Mouse (Mus musculus) T-cell, adult 2 months (primary cell): ENCODE measurements around the gene Abcg1.

ENCODE experiments used
- DNase-seq: peaks from one replicate; pipeline ENCODE4 v3.0.0; 2022; ENCODE audit warnings: low spot score

Gene Abcg1

GRCm38 (mm10) chr17:31057151-31057890, at the start of gene Abcg1:
Gene Abcg1 (plus strand): TSS chr17:31057675.
- peak; percentile 82 for DNase-seq

GRCm38 (mm10) chr17:31008416-31008815, 49.1 kb upstream of the Abcg1 start:
- DNase-seq: no peak

- DNase-seq: peak; percentile 71
Measured at GRCm38 (mm10) chr17:31011551-31012394, 45.7 kb upstream of the Abcg1 start.

DNA sequence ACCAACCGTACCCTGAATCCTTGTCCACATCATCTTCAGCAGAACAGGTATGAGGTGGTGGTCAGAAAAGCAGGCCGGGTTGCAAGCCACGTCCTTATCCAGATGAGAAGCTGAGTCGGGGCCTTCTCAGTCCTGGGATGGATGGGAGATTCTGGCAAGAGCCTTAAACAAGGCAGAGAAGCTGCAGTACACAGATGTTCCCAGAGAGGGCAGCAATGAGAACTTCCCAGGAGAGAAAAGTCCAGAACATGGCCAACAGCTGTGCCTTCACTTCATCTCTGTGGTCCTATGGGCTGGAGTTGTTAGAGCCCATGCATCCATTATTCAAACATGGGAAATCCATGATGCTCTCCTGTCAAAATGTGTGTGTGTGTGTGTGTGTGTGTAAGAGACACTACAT, 39.2 kb upstream of the Abcg1 start:
- DNase-seq: peak; percentile 51

DNA sequence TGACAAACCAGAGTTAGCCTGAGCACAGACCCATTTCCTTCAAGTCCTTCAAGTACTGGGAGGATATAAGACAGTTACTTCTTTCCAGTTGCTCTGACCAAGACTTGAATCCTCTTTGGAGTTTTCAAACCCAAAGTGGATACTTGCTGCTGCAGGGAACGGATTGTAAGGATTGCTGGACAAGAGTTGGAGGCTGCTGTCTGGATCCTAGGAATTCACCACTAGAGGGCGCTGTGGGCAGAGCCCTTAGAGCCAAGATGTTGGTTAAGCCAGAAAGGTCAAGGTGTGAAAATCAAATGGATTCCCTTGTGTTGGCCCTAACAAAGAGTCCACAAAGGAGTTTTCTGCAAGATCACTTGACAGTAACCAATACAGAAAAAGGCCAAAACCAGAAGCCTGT, 38.0 kb upstream of the Abcg1 start:
- DNase-seq: peak; percentile 56

DNA sequence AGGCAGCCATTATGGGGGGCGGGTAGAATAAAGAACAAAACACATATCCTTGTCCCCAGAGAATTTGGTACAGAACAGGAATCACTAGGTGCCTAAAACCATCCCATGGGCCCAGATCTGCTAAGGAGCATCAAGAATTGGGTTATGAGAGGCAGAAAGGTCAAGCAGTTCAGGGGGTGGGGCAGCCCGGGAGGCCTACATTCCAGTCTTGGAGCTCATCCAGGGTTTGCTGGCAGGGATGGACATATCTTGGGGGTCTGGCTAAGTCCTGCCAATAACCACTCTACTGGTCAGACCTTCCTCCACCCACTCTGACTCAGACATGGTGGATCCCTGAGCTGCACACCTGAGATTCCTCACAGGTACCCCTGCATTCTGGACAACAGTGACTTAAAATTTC, 37.4 kb upstream of the Abcg1 start:
- no peak for DNase-seq

DNA sequence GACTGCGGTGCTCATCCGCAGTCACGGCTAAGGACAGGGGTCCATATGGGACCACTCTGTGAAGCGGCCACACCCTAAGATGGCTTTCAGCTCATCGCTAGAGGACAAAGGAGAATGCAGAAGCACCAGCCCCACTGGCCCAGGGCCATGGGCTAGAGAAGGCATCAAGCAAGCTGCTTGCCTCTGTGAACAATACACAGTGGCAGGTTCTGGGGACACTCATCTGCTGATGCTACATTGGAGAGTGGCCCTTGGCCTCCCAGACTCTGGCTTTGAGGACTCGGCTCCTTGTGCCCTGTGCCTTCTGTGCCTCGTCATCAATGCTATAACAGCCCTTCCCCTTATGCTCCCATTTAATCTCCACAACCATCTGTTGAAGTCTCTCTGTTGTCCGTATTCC, 36.2 kb upstream of the Abcg1 start:
- DNase-seq: no peak

DNA sequence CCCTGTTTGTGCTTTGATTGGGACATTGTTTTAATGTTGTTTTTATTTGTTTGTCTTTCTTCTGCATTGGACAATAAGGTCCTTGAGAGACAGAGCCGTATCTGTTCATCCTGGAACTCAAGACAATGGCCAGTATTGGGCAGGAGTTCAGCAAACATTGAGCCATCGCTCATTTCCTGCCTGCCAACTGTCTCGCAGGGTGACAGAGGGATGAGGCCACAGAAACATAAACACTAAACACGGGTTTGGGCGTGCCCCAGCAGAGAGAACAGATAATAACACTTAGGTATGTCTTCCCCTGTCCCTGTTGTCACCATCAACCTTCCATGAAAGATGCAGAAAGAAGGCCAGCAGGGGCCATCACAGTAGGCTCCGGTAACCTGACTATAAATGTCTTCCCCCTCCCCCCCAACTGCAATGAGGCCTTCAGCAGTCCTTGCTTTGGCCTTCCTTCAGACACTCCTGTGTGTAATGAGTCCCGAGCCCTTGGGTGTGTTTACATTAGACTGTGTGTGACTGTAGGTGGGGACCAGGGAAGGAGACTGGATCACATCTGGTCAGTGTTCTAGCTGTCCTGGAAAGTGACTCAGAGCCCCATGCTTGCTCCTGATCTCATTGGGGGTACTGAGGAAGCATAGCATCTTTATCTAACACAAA, 33.2 kb upstream of the Abcg1 start:
- DNase-seq: no peak

GRCm38 (mm10) chr17:31024782-31025125, 32.7 kb upstream of the Abcg1 start:
- no peak for DNase-seq

- no peak for DNase-seq
Measured at GRCm38 (mm10) chr17:31026986-31027385, 30.5 kb upstream of the Abcg1 start.

DNA sequence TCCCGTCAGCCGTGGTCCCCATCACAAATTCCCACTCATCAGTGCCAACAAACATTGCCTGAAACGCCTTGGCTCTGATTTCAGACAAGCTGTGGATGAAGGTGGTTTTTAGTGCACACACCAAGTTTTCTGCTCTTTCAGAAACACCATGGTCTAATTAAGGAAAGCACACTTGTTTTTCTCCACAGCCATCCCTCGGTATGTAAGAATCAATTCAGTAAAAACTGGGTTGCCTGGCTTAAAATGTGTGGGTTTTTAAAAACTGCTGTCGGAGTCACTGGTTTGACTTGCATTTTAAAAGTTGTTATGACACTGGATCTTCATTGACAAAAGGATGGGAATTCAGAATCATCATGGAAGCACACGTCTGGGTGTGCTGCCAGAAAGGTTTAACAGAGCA, 29.8 kb upstream of the Abcg1 start:
- DNase-seq: no peak

DNA sequence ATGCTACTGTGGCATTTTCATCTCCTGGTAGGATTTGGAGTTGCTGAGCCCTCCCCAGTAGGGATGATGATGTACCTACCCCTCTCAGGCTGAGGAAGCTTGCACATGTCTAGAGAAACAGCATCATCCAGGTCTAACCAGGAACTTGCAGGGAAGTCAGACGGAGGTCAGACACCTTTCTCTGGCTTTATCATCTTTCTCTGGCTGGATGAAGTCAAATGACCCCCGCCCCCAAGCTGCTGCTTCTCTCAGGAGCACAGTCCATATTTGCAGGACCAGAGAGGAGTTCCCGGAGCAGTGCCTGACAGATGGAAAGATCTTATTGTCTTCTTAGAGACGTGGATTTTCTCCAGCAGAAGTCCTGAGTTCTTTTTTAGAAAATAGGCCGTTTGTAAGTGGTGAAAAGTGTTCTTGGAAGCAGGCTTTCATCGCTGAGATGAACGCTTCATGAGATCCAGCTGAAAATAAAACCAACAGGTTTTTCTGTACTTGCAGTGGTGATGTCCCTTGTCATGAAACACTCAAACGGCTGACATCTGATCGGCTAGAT, 28.6 kb upstream of the Abcg1 start:
- DNase-seq: no peak

- DNase-seq: no peak
Measured at GRCm38 (mm10) chr17:31029407-31029806, 28.1 kb upstream of the Abcg1 start.

DNA sequence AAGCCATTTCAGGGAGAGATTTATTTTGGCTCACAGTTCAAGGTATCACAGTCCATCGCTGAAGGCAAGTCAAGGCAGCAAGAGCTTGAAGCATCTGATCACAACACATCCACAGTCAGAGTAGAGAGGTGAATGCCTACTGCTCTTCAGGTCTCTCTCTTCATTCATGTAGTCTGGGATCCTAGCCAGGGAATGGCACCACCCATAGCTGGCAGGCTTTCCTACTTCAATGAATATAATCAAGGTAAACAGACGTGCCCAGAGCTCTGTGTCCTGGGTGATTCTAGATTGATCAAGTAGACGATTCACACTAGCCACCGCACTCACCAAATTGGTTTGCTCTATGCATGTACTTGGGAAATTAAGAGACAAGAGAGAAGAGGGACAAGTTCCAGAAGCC, 25.1 kb upstream of the Abcg1 start:
- no peak for DNase-seq

DNA sequence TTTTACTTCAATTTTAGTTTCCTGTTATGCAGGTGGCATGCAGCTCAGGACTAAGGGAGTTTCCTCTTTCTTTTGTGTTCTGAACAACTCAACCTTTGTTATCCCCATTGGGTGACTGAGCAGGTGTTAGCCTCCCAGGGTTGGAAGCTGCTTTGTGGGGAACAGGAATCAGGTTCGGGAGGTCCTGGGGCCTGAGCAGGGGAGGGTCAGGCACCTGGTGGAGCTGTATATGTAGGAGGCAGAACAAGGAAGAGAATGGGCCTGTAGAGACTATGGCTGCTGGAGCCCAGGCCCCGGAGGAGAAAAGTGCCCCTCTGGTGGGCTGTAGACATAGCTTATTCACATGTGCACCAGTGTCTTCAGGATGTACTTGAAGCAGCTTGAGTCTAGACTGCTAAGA, 24.2 kb upstream of the Abcg1 start:
- DNase-seq: no peak

- DNase-seq: no peak
Measured at GRCm38 (mm10) chr17:31034165-31034564, 23.3 kb upstream of the Abcg1 start.

- DNase-seq: no peak
Measured at GRCm38 (mm10) chr17:31034674-31035356, 22.7 kb upstream of the Abcg1 start.

DNA sequence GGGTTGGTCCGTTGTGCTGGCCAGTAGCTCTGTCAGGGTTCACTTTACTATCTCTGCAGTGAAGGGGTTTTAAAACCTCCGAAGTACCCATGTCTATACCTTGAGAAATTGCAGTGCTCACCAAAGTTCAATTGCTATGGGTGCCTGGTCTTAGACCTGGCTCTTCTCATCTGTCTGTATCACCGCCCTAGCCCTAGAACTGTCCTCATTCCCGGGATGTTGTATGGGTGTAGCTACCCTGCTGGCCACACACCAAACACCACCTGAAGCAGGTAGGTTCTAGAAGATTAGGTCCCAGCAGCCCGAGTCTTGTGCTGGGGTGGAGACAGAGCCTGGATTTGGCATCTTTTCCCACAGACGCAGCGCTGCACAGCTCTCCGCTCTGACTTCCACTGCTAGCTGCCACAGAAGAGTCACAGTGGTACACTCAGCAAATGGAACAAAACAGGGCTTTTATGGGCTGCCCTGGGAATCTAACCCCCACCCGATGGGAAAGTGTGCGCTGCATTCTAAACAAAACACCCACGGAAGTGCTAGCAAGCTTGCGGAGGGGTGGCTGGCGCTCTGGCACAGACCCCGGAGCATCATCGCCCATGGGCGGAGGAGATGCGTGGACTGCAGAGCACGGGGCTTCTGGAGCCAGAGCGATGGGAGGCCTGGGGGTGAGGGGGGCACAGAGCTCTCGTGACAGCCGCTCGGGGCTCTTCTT, 21.2 kb upstream of the Abcg1 start:
- no peak for DNase-seq

- DNase-seq: no peak
Measured at GRCm38 (mm10) chr17:31037331-31037730, 20.1 kb upstream of the Abcg1 start.

- no peak for DNase-seq
Measured at GRCm38 (mm10) chr17:31038381-31038780, 19.1 kb upstream of the Abcg1 start.

DNA sequence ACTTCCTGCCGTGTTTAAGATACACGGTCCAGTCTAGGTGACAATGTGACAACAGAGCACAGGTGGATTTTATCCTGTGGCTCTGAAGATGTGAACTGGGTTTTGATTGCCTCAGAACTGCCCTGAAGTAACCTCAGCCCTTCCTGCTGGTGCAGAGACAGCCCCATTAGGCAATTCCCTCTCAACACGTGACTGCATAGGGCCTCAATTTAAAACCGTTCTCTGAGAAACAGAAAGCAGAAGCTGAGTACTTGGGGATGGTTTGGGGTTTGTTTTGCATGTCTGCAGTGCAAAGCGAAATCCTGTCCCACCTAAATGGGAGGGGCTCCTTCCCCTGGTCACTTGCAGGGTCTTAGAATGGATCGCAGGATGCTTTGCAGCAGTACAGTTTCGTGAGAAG, 17.8 kb upstream of the Abcg1 start:
- DNase-seq: peak; percentile 77

- no peak for DNase-seq
Measured at GRCm38 (mm10) chr17:31040421-31040820, 17.1 kb upstream of the Abcg1 start.
